Mouse (Mus musculus): ENCODE measurements at regions not wholly inside any gene's neighbourhood (a gene's known extent, or its start where the extent isn't known, plus 50 kb on each side); places are given as distances from the start of the nearest gene placed in this dataset.
A peak's percentile ranks its signal among the peaks of the same experiment; 100 is the strongest.

- H3K4me1 ChIP-seq (replicated peaks; ENCODE audit: control insufficient read depth, insufficient read depth, low read length), result peaks cover 19% of the 10 kb centered on the region
- no peaks in the 10 kb centered on the region for H3K36me3 ChIP-seq (ENCODE audit: control insufficient read depth, insufficient read depth, low read length)
- no peak overlapping the region for H3K27ac ChIP-seq (ENCODE audit: control insufficient read depth, insufficient read depth, low read length)
- TF ChIP-seq CTCF (IDR thresholded peaks at IDR 0.05; ENCODE audit: borderline replicate concordance, control insufficient read depth, extremely low read depth, insufficient read depth, low read length, poor library complexity) (no peak), POLR2A (IDR thresholded peaks at IDR 0.05; ENCODE audit: control insufficient read depth, extremely low read depth, insufficient read depth, low read length, poor library complexity) (no peak)
- no peak overlapping the region for H3K4me3 ChIP-seq (ENCODE audit: control insufficient read depth, insufficient read depth, low read length)
- DNase-seq, result no peak
- no peaks in the 10 kb centered on the region for H3K27me3 ChIP-seq (ENCODE audit: control insufficient read depth, insufficient read depth, low read length)
Measured at GRCm38 (mm10) chr3:68758609-68759008, 68.2 kb downstream of the Il12a start.

- no peak overlapping the region for H3K27ac ChIP-seq (ENCODE audit: control insufficient read depth, insufficient read depth, low read length)
- no peak overlapping the region for H3K4me3 ChIP-seq (ENCODE audit: control insufficient read depth, insufficient read depth, low read length)
- no peak for DNase-seq
Measured at GRCm38 (mm10) chr3:68759375-68759774, 68.9 kb downstream of the Il12a start.

GRCm38 (mm10) chr3:68760806-68761205 is 70.4 kb downstream of the Il12a start:
- no peaks in the 10 kb centered on the region for H3K27me3 ChIP-seq (ENCODE audit: control insufficient read depth, insufficient read depth, low read length)
- TF ChIP-seq CTCF (IDR thresholded peaks at IDR 0.05; ENCODE audit: borderline replicate concordance, control insufficient read depth, extremely low read depth, insufficient read depth, low read length, poor library complexity) (no peak), POLR2A (IDR thresholded peaks at IDR 0.05; ENCODE audit: control insufficient read depth, extremely low read depth, insufficient read depth, low read length, poor library complexity) (no peak)
- peaks cover 19% of the 10 kb centered on the region for H3K4me1 ChIP-seq (replicated peaks; ENCODE audit: control insufficient read depth, insufficient read depth, low read length)
- no peak overlapping the region for H3K27ac ChIP-seq (ENCODE audit: control insufficient read depth, insufficient read depth, low read length)
- no peaks in the 10 kb centered on the region for H3K36me3 ChIP-seq (ENCODE audit: control insufficient read depth, insufficient read depth, low read length)
- WGBS, result 81% methylated on average over 2 of the region's 2 CpGs
- no peak overlapping the region for H3K4me3 ChIP-seq (ENCODE audit: control insufficient read depth, insufficient read depth, low read length)
- no peak for DNase-seq

More at GRCm38 (mm10) chr3:68759375-68759774, 68.9 kb downstream of the Il12a start:
- no peaks in the 10 kb centered on the region for H3K36me3 ChIP-seq (ENCODE audit: control insufficient read depth, insufficient read depth, low read length)
- peaks cover 19% of the 10 kb centered on the region for H3K4me1 ChIP-seq (replicated peaks; ENCODE audit: control insufficient read depth, insufficient read depth, low read length)
- no peak for TF ChIP-seq CTCF (IDR thresholded peaks at IDR 0.05; ENCODE audit: borderline replicate concordance, control insufficient read depth, extremely low read depth, insufficient read depth, low read length, poor library complexity)
- TF ChIP-seq POLR2A (IDR thresholded peaks at IDR 0.05; ENCODE audit: control insufficient read depth, extremely low read depth, insufficient read depth, low read length, poor library complexity), result no peak
- WGBS, result 45% methylated on average over 8 of the region's 8 CpGs
- no peaks in the 10 kb centered on the region for H3K27me3 ChIP-seq (ENCODE audit: control insufficient read depth, insufficient read depth, low read length)

- no peak for DNase-seq
- TF ChIP-seq CTCF (IDR thresholded peaks at IDR 0.05; ENCODE audit: borderline replicate concordance, control insufficient read depth, extremely low read depth, insufficient read depth, low read length, poor library complexity), result no peak
- TF ChIP-seq POLR2A (IDR thresholded peaks at IDR 0.05; ENCODE audit: control insufficient read depth, extremely low read depth, insufficient read depth, low read length, poor library complexity), result no peak
- Histone ChIP-seq H3K4me3 (ENCODE audit: control insufficient read depth, insufficient read depth, low read length) (no peak overlapping the region), H3K36me3 (ENCODE audit: control insufficient read depth, insufficient read depth, low read length) (no peaks in the 10 kb centered on the region), H3K27me3 (ENCODE audit: control insufficient read depth, insufficient read depth, low read length) (no peaks in the 10 kb centered on the region), H3K4me1 (replicated peaks; ENCODE audit: control insufficient read depth, insufficient read depth, low read length) (peaks cover 19% of the 10 kb centered on the region), H3K27ac (ENCODE audit: control insufficient read depth, insufficient read depth, low read length) (no peak overlapping the region)
- WGBS, result 81% methylated on average over 7 of the region's 7 CpGs
Measured at GRCm38 (mm10) chr3:68761242-68761625, 70.8 kb downstream of the Il12a start.

GRCm38 (mm10) chr3:68761626-68762331 is 71.3 kb downstream of the Il12a start:
- Histone ChIP-seq H3K4me3 (ENCODE audit: control insufficient read depth, insufficient read depth, low read length) (no peak overlapping the region), H3K27ac (ENCODE audit: control insufficient read depth, insufficient read depth, low read length) (no peak overlapping the region), H3K27me3 (ENCODE audit: control insufficient read depth, insufficient read depth, low read length) (no peaks in the 10 kb centered on the region), H3K4me1 (replicated peaks; ENCODE audit: control insufficient read depth, insufficient read depth, low read length) (peaks cover 19% of the 10 kb centered on the region), H3K36me3 (ENCODE audit: control insufficient read depth, insufficient read depth, low read length) (no peaks in the 10 kb centered on the region)
- peak; percentile 24 for DNase-seq
- TF ChIP-seq CTCF (IDR thresholded peaks at IDR 0.05; ENCODE audit: borderline replicate concordance, control insufficient read depth, extremely low read depth, insufficient read depth, low read length, poor library complexity), result no peak
- WGBS, result 21% methylated on average over 11 of the region's 11 CpGs

GRCm38 (mm10) chr3:68762988-68763387 is 72.5 kb downstream of the Il12a start:
- WGBS, result 94% methylated on average over 8 of the region's 8 CpGs
- TF ChIP-seq POLR2A (IDR thresholded peaks at IDR 0.05; ENCODE audit: control insufficient read depth, extremely low read depth, insufficient read depth, low read length, poor library complexity), result no peak
- no peak for TF ChIP-seq CTCF (IDR thresholded peaks at IDR 0.05; ENCODE audit: borderline replicate concordance, control insufficient read depth, extremely low read depth, insufficient read depth, low read length, poor library complexity)

GRCm38 (mm10) chr3:68764336-68764735 is 73.9 kb downstream of the Il12a start:
- no peaks in the 10 kb centered on the region for H3K27me3 ChIP-seq (ENCODE audit: control insufficient read depth, insufficient read depth, low read length)
- no peak overlapping the region for H3K27ac ChIP-seq (ENCODE audit: control insufficient read depth, insufficient read depth, low read length)
- no peak for TF ChIP-seq POLR2A (IDR thresholded peaks at IDR 0.05; ENCODE audit: control insufficient read depth, extremely low read depth, insufficient read depth, low read length, poor library complexity)
- no peak for TF ChIP-seq CTCF (IDR thresholded peaks at IDR 0.05; ENCODE audit: borderline replicate concordance, control insufficient read depth, extremely low read depth, insufficient read depth, low read length, poor library complexity)
- peaks cover 15% of the 10 kb centered on the region for H3K4me1 ChIP-seq (replicated peaks; ENCODE audit: control insufficient read depth, insufficient read depth, low read length)
- WGBS, result 98% methylated on average over 4 of the region's 4 CpGs
- DNase-seq, result no peak
- H3K4me3 ChIP-seq (ENCODE audit: control insufficient read depth, insufficient read depth, low read length), result no peak overlapping the region
- H3K36me3 ChIP-seq (ENCODE audit: control insufficient read depth, insufficient read depth, low read length), result no peaks in the 10 kb centered on the region

More at GRCm38 (mm10) chr3:68762988-68763387, 72.5 kb downstream of the Il12a start:
- H3K27me3 ChIP-seq (ENCODE audit: control insufficient read depth, insufficient read depth, low read length), result no peaks in the 10 kb centered on the region
- H3K27ac ChIP-seq (ENCODE audit: control insufficient read depth, insufficient read depth, low read length), result no peak overlapping the region
- H3K36me3 ChIP-seq (ENCODE audit: control insufficient read depth, insufficient read depth, low read length), result no peaks in the 10 kb centered on the region
- peaks cover 19% of the 10 kb centered on the region for H3K4me1 ChIP-seq (replicated peaks; ENCODE audit: control insufficient read depth, insufficient read depth, low read length)
- no peak for DNase-seq
- no peak overlapping the region for H3K4me3 ChIP-seq (ENCODE audit: control insufficient read depth, insufficient read depth, low read length)
